Comparison of ENCODE assay signal across 8 mouse cellular contexts in the genomic region with DNA sequence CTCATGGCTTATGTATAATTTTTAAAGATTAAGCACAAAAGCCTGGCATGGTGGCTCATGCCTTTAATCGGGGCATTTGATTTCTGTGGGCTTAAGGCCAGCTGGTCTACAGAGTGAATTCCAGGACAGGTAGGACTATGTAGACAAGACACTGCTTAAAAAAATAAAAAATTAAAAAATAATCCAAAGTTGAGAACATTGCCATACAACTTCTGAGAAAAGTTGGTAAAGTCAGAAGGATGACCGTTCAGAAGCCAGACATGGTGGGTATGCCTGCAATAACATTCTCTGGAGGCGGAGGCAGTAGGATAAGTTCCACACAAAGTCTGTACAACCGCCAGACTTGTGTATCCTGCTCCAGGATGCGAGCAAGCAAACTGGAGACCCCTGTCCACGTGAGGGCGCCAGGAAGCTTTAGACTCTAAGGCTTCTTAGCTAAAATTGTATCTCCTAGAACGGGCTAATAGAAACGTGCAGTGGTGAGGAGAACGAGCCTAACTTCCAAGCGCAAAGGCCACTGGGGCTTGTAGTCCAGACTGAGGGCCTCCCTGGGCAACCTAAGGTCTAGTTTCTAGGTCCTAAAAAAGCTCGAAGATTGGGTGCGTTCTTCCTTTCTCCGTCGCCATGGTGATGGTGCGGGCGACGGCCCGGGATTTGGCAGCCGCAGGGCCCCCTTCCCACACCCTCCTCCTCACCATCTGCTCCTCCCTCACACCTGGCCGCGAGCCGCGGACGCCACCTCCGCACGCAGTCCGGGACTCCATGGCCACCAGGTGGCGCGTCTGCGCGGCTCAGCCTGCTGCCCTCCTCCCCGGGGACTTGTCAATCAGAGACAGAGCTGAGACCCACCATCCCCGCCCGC. TPM values are rescaled to one million over a fixed set of nuclear protein-coding genes. Genes with fewer than 3 reads are reported as not detected.
DNase-seq lines count a peak whose midpoint lies in the region; ATAC-seq and TF ChIP-seq lines count a peak whose summit lies in the region.

No protein-coding gene starts in this region.

- peak overlapping the region; percentile 5; the same call in 1 of the 2 replicates for H3K9ac ChIP-seq in kidney, embryonic 14.5 days (ENCODE audit: low read depth, low read length)
- H3K9ac ChIP-seq in limb, embryonic 14.5 days (ENCODE audit: low read depth, low read length, severe bottlenecking): no peak overlapping the region
- 0 out of 2 replicates have a peak overlapping the region, but pooled peaks have one; percentile 19 for H3K9ac ChIP-seq in midbrain, postnatal 0 days (replicated peaks; ENCODE audit: low read length, poor library complexity, severe bottlenecking)

- H3K36me3 ChIP-seq in C2C12 (ENCODE audit: control insufficient read depth, insufficient read depth): no peaks in the 10 kb centered on the region
- H3K36me3 ChIP-seq in heart, embryonic 10.5 days: peaks cover 35% of the 10 kb centered on the region
- peaks cover 16% of the 10 kb centered on the region; the same call in 1 of the 2 replicates for H3K36me3 ChIP-seq in kidney, embryonic 14.5 days (ENCODE audit: control insufficient read depth, insufficient read depth, low read length)
- H3K36me3 ChIP-seq in limb, embryonic 14.5 days (ENCODE audit: control insufficient read depth, insufficient read depth, low read length): peaks cover 28% of the 10 kb centered on the region
- peaks cover 28% of the 10 kb centered on the region for H3K36me3 ChIP-seq in midbrain, postnatal 0 days (ENCODE audit: insufficient read depth, low read length)

- no peak overlapping the region for H3ac ChIP-seq in C2C12 (ENCODE audit: control insufficient read depth, insufficient read length, low read depth)

- H3K4me1 ChIP-seq in embryonic fibroblast, embryonic 13.5 days (ENCODE audit: control insufficient read depth, insufficient read depth, low read length): no peaks in the 10 kb centered on the region
- peaks cover 23% of the 10 kb centered on the region for H3K4me1 ChIP-seq in heart, embryonic 10.5 days
- H3K4me1 ChIP-seq in kidney, embryonic 14.5 days (ENCODE audit: control insufficient read depth, insufficient read depth, low read length): peaks cover 4% of the 10 kb centered on the region
- H3K4me1 ChIP-seq in limb, embryonic 14.5 days (ENCODE audit: control insufficient read depth, insufficient read depth, low read length): 0 out of 2 replicates have a peak, but pooled peaks cover 4% of the 10 kb centered on the region
- peaks cover 8% of the 10 kb centered on the region; the same call in 1 of the 2 replicates for H3K4me1 ChIP-seq in midbrain, postnatal 0 days (ENCODE audit: insufficient read depth, low read length)

- peak; percentile 92 for ATAC-seq in kidney, embryonic 14.5 days (ENCODE audit: low FRiP score, low TSS enrichment)
- peak; percentile 93 for ATAC-seq in limb, embryonic 14.5 days (ENCODE audit: low FRiP score, low read depth)
- peak; percentile 87 for ATAC-seq in midbrain, postnatal 0 days (ENCODE audit: low FRiP score)

- peak; percentile 99 for TF ChIP-seq CTCF in C2C12 (IDR thresholded peaks at IDR 0.05; ENCODE audit: control insufficient read depth, insufficient read depth, insufficient read length)
- peak; percentile 96 for TF ChIP-seq CTCF in embryonic fibroblast, embryonic 13.5 days (IDR thresholded peaks at IDR 0.05; ENCODE audit: borderline replicate concordance, insufficient read depth, low read length)
- TF ChIP-seq CTCF in midbrain, postnatal 0 days (IDR thresholded peaks at IDR 0.05): peak; percentile 84

- H3K4me3 ChIP-seq in C2C12 (ENCODE audit: insufficient read depth, poor library complexity, severe bottlenecking): no peak overlapping the region
- peak overlapping the region; percentile 27; the same call in 1 of the 2 replicates for H3K4me3 ChIP-seq in embryonic fibroblast, embryonic 13.5 days (ENCODE audit: insufficient read depth, low read length)
- peak overlapping the region; percentile 59 for H3K4me3 ChIP-seq in heart, embryonic 10.5 days
- peak overlapping the region; percentile 34 for H3K4me3 ChIP-seq in kidney, embryonic 14.5 days (ENCODE audit: low read length)
- peak overlapping the region; percentile 35 for H3K4me3 ChIP-seq in limb, embryonic 14.5 days (replicated peaks; ENCODE audit: low read length)
- peak overlapping the region; percentile 34 for H3K4me3 ChIP-seq in midbrain, postnatal 0 days (ENCODE audit: low read depth, low read length)

- H3K9me3 ChIP-seq in heart, embryonic 10.5 days: no peaks in the 10 kb centered on the region
- no peaks in the 10 kb centered on the region for H3K9me3 ChIP-seq in kidney, embryonic 14.5 days (ENCODE audit: control insufficient read depth, low read length)
- H3K9me3 ChIP-seq in limb, embryonic 14.5 days (ENCODE audit: control insufficient read depth, low read length): no peaks in the 10 kb centered on the region
- H3K9me3 ChIP-seq in midbrain, postnatal 0 days (ENCODE audit: low read length): no peaks in the 10 kb centered on the region

- H3K27me3 ChIP-seq in C2C12 (ENCODE audit: control insufficient read depth, insufficient read depth, insufficient read length): peaks cover 24% of the 10 kb centered on the region
- peaks cover 46% of the 10 kb centered on the region for H3K27me3 ChIP-seq in heart, embryonic 10.5 days (ENCODE audit: insufficient read depth, poor library complexity, severe bottlenecking)
- H3K27me3 ChIP-seq in kidney, embryonic 14.5 days (ENCODE audit: control insufficient read depth, insufficient read depth, low read length): peaks cover 44% of the 10 kb centered on the region
- H3K27me3 ChIP-seq in limb, embryonic 14.5 days (ENCODE audit: control insufficient read depth, insufficient read depth, low read length): peaks cover 45% of the 10 kb centered on the region
- H3K27me3 ChIP-seq in midbrain, postnatal 0 days (ENCODE audit: insufficient read depth, low read length): peaks cover 29% of the 10 kb centered on the region

- H3K79me3 ChIP-seq in C2C12 (ENCODE audit: low read depth): no peaks in the 10 kb centered on the region

- DNase-seq in brain, adult 2 months (ENCODE audit: low read depth, low spot score): peak; percentile 99
- DNase-seq in heart, embryonic 10.5 days (ENCODE audit: low spot score): peak; percentile 94
- DNase-seq in limb, embryonic 14.5 days (ENCODE audit: low spot score): peak; percentile 97
- DNase-seq in midbrain, postnatal 0 days (ENCODE audit: low spot score): peak; percentile 97
- DNase-seq in spleen, postnatal 14 days (ENCODE audit: low spot score in 2 of 2): peak; percentile 73 to 87

- H3K79me2 ChIP-seq in C2C12 (ENCODE audit: control insufficient read depth, insufficient read depth): no peaks in the 10 kb centered on the region

- WGBS in heart, embryonic 10.5 days: 5% methylated on average over 35 of the region's 35 CpGs
- WGBS in kidney, embryonic 14.5 days: 4% methylated on average over 35 of the region's 35 CpGs
- WGBS in limb, embryonic 14.5 days: 4% methylated on average over 33 of the region's 35 CpGs
- WGBS in midbrain, postnatal 0 days: 5% methylated on average over 33 of the region's 35 CpGs

- TF ChIP-seq POLR2A in embryonic fibroblast, embryonic 13.5 days (IDR thresholded peaks at IDR 0.05; ENCODE audit: low read depth, low read length): no peak
- TF ChIP-seq POLR2A in limb, embryonic 14.5 days (IDR thresholded peaks at IDR 0.05; ENCODE audit: borderline replicate concordance, extremely low read depth, insufficient read depth, insufficient read length): no peak

- peak overlapping the region; percentile 75 for H3K4me2 ChIP-seq in kidney, embryonic 14.5 days (replicated peaks; ENCODE audit: low read depth, low read length)
- H3K4me2 ChIP-seq in limb, embryonic 14.5 days (replicated peaks; ENCODE audit: low read depth, low read length, severe bottlenecking): peak overlapping the region; percentile 60
- H3K4me2 ChIP-seq in midbrain, postnatal 0 days (ENCODE audit: low read depth, low read length, poor library complexity, severe bottlenecking): peak overlapping the region; percentile 60

- H3K27ac ChIP-seq in embryonic fibroblast, embryonic 13.5 days (ENCODE audit: insufficient read depth, low read length): no peak overlapping the region
- peak overlapping the region; percentile 63; the same call in 1 of the 2 replicates for H3K27ac ChIP-seq in heart, embryonic 10.5 days
- no peak overlapping the region for H3K27ac ChIP-seq in kidney, embryonic 14.5 days (ENCODE audit: low read depth, low read length)
- H3K27ac ChIP-seq in limb, embryonic 14.5 days (replicated peaks; ENCODE audit: low read depth, low read length): no peak overlapping the region
- peak overlapping the region; percentile 55; the same call in 1 of the 2 replicates for H3K27ac ChIP-seq in midbrain, postnatal 0 days (ENCODE audit: low read depth, low read length)

RNA-seq across cellular contexts. Expression of a gene that starts 1.9 kb away (rescaled TPM):
- 0.14 TPM for polyA plus RNA-seq in C2C12 (2012; fragmentation: generic; extraction: Trizol)
- 0.28 and 0.58 TPM in 2 replicates for polyA plus RNA-seq in embryonic fibroblast, embryonic 13.5 days (2011; ENCODE audit: insufficient read length, low read depth, missing spikeins)
- 0.76 and 1.4 TPM in 2 replicates for polyA plus RNA-seq in heart, embryonic 10.5 days (2016; fragmentation: Nextera tagmentation; extraction: Ambion mirVana)
- polyA plus RNA-seq in kidney, embryonic 14.5 days (2014; fragmentation: Nextera tagmentation; extraction: Ambion mirVana): 0.10 and 0.28 TPM in 2 replicates
- polyA plus RNA-seq in limb, embryonic 14.5 days (2012; rRNA removed): 0.40 and 0.58 TPM in 2 replicates
- 0.17 and 0.18 TPM in 2 replicates for polyA plus RNA-seq in limb, embryonic 14.5 days (2014; fragmentation: Nextera tagmentation; extraction: Ambion mirVana)
- 1.9 and 2.5 TPM in 2 replicates for total RNA-seq in midbrain, postnatal 0 days (2014; rRNA removed)
- polyA plus RNA-seq in midbrain, postnatal 0 days (2015; fragmentation: Nextera tagmentation; extraction: Ambion mirVana): 0.95 and 0.96 TPM in 2 replicates

RNA-seq across cellular contexts. Expression of a gene that starts 7.5 kb away (rescaled TPM):
- polyA plus RNA-seq in C2C12 (2012; fragmentation: generic; extraction: Trizol): 34.6 TPM
- polyA plus RNA-seq in embryonic fibroblast, embryonic 13.5 days (2011; ENCODE audit: insufficient read length, low read depth, missing spikeins): 24.9 and 25.0 TPM in 2 replicates
- polyA plus RNA-seq in heart, embryonic 10.5 days (2016; fragmentation: Nextera tagmentation; extraction: Ambion mirVana): 45.2 and 45.7 TPM in 2 replicates
- polyA plus RNA-seq in kidney, embryonic 14.5 days (2014; fragmentation: Nextera tagmentation; extraction: Ambion mirVana): 46.6 and 58.0 TPM in 2 replicates
- 45.6 and 67.3 TPM in 2 replicates for polyA plus RNA-seq in limb, embryonic 14.5 days (2012; rRNA removed)
- 40.0 and 47.7 TPM in 2 replicates for polyA plus RNA-seq in limb, embryonic 14.5 days (2014; fragmentation: Nextera tagmentation; extraction: Ambion mirVana)
- 18.9 and 22.0 TPM in 2 replicates for total RNA-seq in midbrain, postnatal 0 days (2014; rRNA removed)
- polyA plus RNA-seq in midbrain, postnatal 0 days (2015; fragmentation: Nextera tagmentation; extraction: Ambion mirVana): 12.9 and 15.2 TPM in 2 replicates

RNA-seq across cellular contexts. Expression of a gene that starts 7.7 kb away (rescaled TPM):
- 129 TPM for polyA plus RNA-seq in C2C12 (2012; fragmentation: generic; extraction: Trizol)
- 45.6 and 56.2 TPM in 2 replicates for polyA plus RNA-seq in embryonic fibroblast, embryonic 13.5 days (2011; ENCODE audit: insufficient read length, low read depth, missing spikeins)
- 97.8 and 102 TPM in 2 replicates for polyA plus RNA-seq in heart, embryonic 10.5 days (2016; fragmentation: Nextera tagmentation; extraction: Ambion mirVana)
- 101 and 110 TPM in 2 replicates for polyA plus RNA-seq in kidney, embryonic 14.5 days (2014; fragmentation: Nextera tagmentation; extraction: Ambion mirVana)
- 115 and 118 TPM in 2 replicates for polyA plus RNA-seq in limb, embryonic 14.5 days (2012; rRNA removed)
- 86.4 and 87.3 TPM in 2 replicates for polyA plus RNA-seq in limb, embryonic 14.5 days (2014; fragmentation: Nextera tagmentation; extraction: Ambion mirVana)
- 104 and 124 TPM in 2 replicates for total RNA-seq in midbrain, postnatal 0 days (2014; rRNA removed)
- 77.1 and 81.6 TPM in 2 replicates for polyA plus RNA-seq in midbrain, postnatal 0 days (2015; fragmentation: Nextera tagmentation; extraction: Ambion mirVana)

RNA-seq across cellular contexts. Expression of a gene that starts 17.5 kb away (rescaled TPM):
- polyA plus RNA-seq in C2C12 (2012; fragmentation: generic; extraction: Trizol): not detected
- polyA plus RNA-seq in embryonic fibroblast, embryonic 13.5 days (2011; ENCODE audit: insufficient read length, low read depth, missing spikeins): not detected in 2 replicates
- polyA plus RNA-seq in heart, embryonic 10.5 days (2016; fragmentation: Nextera tagmentation; extraction: Ambion mirVana): not detected in 2 replicates
- not detected in 2 replicates for polyA plus RNA-seq in kidney, embryonic 14.5 days (2014; fragmentation: Nextera tagmentation; extraction: Ambion mirVana)
- 0.09 and 0.27 TPM in 2 replicates for polyA plus RNA-seq in limb, embryonic 14.5 days (2012; rRNA removed)
- polyA plus RNA-seq in limb, embryonic 14.5 days (2014; fragmentation: Nextera tagmentation; extraction: Ambion mirVana): not detected in 2 replicates
- total RNA-seq in midbrain, postnatal 0 days (2014; rRNA removed): not detected in 2 replicates
- 0.11 and 0.51 TPM in 2 replicates for polyA plus RNA-seq in midbrain, postnatal 0 days (2015; fragmentation: Nextera tagmentation; extraction: Ambion mirVana)

RNA-seq across cellular contexts. Expression of a gene that starts 19.0 kb away (rescaled TPM):
- not detected for polyA plus RNA-seq in C2C12 (2012; fragmentation: generic; extraction: Trizol)
- polyA plus RNA-seq in embryonic fibroblast, embryonic 13.5 days (2011; ENCODE audit: insufficient read length, low read depth, missing spikeins): not detected in 2 replicates
- polyA plus RNA-seq in heart, embryonic 10.5 days (2016; fragmentation: Nextera tagmentation; extraction: Ambion mirVana): 0.41 TPM in 1 of 2 replicates, not detected in the other
- not detected in 2 replicates for polyA plus RNA-seq in kidney, embryonic 14.5 days (2014; fragmentation: Nextera tagmentation; extraction: Ambion mirVana)
- not detected in 2 replicates for polyA plus RNA-seq in limb, embryonic 14.5 days (2012; rRNA removed)
- not detected in 2 replicates for polyA plus RNA-seq in limb, embryonic 14.5 days (2014; fragmentation: Nextera tagmentation; extraction: Ambion mirVana)
- total RNA-seq in midbrain, postnatal 0 days (2014; rRNA removed): not detected in 2 replicates
- 0.93 and 1.3 TPM in 2 replicates for polyA plus RNA-seq in midbrain, postnatal 0 days (2015; fragmentation: Nextera tagmentation; extraction: Ambion mirVana)

Comparison
In these comparisons a context has a peak if more than half of its experiments do, and no peak if none do; other contexts are left out.
1. H3K27ac ChIP-seq: peak in heart, embryonic 10.5 days (single experiment) and midbrain, postnatal 0 days (single experiment); none in embryonic fibroblast, embryonic 13.5 days (single experiment), kidney, embryonic 14.5 days (single experiment) and limb, embryonic 14.5 days (single experiment).
2. Peak in every context shown above with its lines, with median percentiles within 50 percentile points of each other: CTCF ChIP-seq, DNase-seq, ATAC-seq and H3K4me2 ChIP-seq.